Mouse (Mus musculus): Measurements from ENCODE around the gene Gm20867. TPM values are rescaled to one million over a fixed set of nuclear protein-coding genes. Genes with fewer than 3 reads are reported as not detected.
"Not testable (repeated sequence)": the region's sequence is repeated elsewhere in the genome, so short reads cannot be mapped to it uniquely, and the experiment has no call there.

The Gm20867 gene
- not detected in 2 replicates for polyA plus RNA-seq (2014; fragmentation: Nextera tagmentation; extraction: Ambion mirVana)

GRCm38 (mm10) chrY:77963104-77963503 is at the start of gene Gm20867:
Gene Gm20867 (minus strand): TSS chrY:77963204.
- H3K4me3 ChIP-seq (ENCODE audit: low read depth, low read length); DNase-seq (ENCODE audit: low spot score); ATAC-seq (replicated peaks; ENCODE audit: low FRiP score); H3K27ac ChIP-seq (ENCODE audit: low read depth, low read length); H3K9me3 ChIP-seq (ENCODE audit: control insufficient read depth, low read length); H3K36me3 ChIP-seq (ENCODE audit: control insufficient read depth, insufficient read depth, low read length); H3K4me1 ChIP-seq (replicated peaks; ENCODE audit: control insufficient read depth, insufficient read depth, low read length); H3K9ac ChIP-seq (ENCODE audit: low read length); H3K4me2 ChIP-seq (ENCODE audit: low read depth, low read length, severe bottlenecking); H3K27me3 ChIP-seq (ENCODE audit: control insufficient read depth, insufficient read depth, low read length): not testable (repeated sequence)
- WGBS, result no CpG with 5 or more reads among the region's 3 CpGs

Other genes starting within 250 kb of the Gm20867 start
- gene Gm29564, start 249.8 kb upstream of the Gm20867 start, polyA plus RNA-seq (2014; fragmentation: Nextera tagmentation; extraction: Ambion mirVana), result not detected in 2 replicates

Data from forebrain, embryonic 11.5 days (tissue).